Mouse (Mus musculus) small intestine, adult 2 months (tissue): ENCODE data around the gene Itpr3.

Source experiments
- CTCF ChIP-seq: fragments of 200-500 bp; IDR thresholded peaks from 2 replicates; pipeline ENCODE4 v1.5.1; 2012; ENCODE audit warnings: low read depth, mild to moderate bottlenecking, control low read depth, inconsistent platforms, low read length, moderate library complexity, mixed read lengths; ENCODE audit not compliant: insufficient replicate concordance, insufficient read length; ENCODE audit errors: extremely low read depth
- POLR2A ChIP-seq: fragments of 200-500 bp; IDR thresholded peaks from 2 replicates; pipeline ENCODE4 v1.6.1; 2012; ENCODE audit warnings: low read depth, mild to moderate bottlenecking, control low read depth, inconsistent platforms, low read length, moderate library complexity

GRCm38 (mm10) chr17:27073126-27073525, 16.0 kb downstream of the Itpr3 start:
- TF ChIP-seq CTCF (no peak), POLR2A (no peak)
